Mouse (Mus musculus) limb, embryonic 10.5 days (tissue): ENCODE measurements around the gene Gab3. TPM values are rescaled to one million over a fixed set of nuclear protein-coding genes. Genes with fewer than 3 reads are reported as not detected.

Experiments
- DNase-seq: peaks from one replicate; pipeline ENCODE4 v3.0.0-alpha.2; 2017; ENCODE audit warnings: low spot score
- H3K27ac ChIP-seq: fragments of 300-500 bp; sonication (generic); 2 replicates; pipeline ENCODE4 v1.5.1; 2016; ENCODE audit warnings: mild to moderate bottlenecking
- H3K27me3 ChIP-seq: fragments of 300-500 bp; sonication (generic); 2 replicates; pipeline ENCODE4 v1.6.1; 2016; ENCODE audit warnings: low read depth, mild to moderate bottlenecking; ENCODE audit not compliant: poor library complexity, severe bottlenecking
- H3K36me3 ChIP-seq: fragments of 300-500 bp; sonication (generic); 2 replicates; pipeline ENCODE4 v1.6.1; 2016; ENCODE audit warnings: mild to moderate bottlenecking, moderate library complexity
- H3K4me1 ChIP-seq: fragments of 300-500 bp; sonication (generic); 2 replicates; pipeline ENCODE4 v1.6.1; 2016
- H3K4me3 ChIP-seq: fragments of 300-500 bp; sonication (generic); 2 replicates; pipeline ENCODE4 v1.5.1; 2016; ENCODE audit warnings: mild to moderate bottlenecking, moderate library complexity
- H3K9me3 ChIP-seq: fragments of 300-500 bp; sonication (generic); replicated peaks from 2 replicates; pipeline ENCODE4 v1.6.1; 2016; ENCODE audit warnings: mild to moderate bottlenecking
- WGBS: fragments of 180-500 bp; shearing (Covaris S2); methylation state at CpG from one replicate; pipeline ENCODE4 v1.1.7; 2016; 5-methylcytosine and 5-hydroxymethylcytosine counted together
- polyA plus RNA-seq: library from polyadenylated mRNA; unstranded; fragments of >200 nt; fragmentation: Nextera tagmentation; extraction: Ambion mirVana; gene quantifications from 2 replicates; pipeline ENCODE4 v1.2.1, GENCODE M21; 2016

The Gab3 gene
- polyA plus RNA-seq: 0.46 and 0.65 TPM in 2 replicates

DNA sequence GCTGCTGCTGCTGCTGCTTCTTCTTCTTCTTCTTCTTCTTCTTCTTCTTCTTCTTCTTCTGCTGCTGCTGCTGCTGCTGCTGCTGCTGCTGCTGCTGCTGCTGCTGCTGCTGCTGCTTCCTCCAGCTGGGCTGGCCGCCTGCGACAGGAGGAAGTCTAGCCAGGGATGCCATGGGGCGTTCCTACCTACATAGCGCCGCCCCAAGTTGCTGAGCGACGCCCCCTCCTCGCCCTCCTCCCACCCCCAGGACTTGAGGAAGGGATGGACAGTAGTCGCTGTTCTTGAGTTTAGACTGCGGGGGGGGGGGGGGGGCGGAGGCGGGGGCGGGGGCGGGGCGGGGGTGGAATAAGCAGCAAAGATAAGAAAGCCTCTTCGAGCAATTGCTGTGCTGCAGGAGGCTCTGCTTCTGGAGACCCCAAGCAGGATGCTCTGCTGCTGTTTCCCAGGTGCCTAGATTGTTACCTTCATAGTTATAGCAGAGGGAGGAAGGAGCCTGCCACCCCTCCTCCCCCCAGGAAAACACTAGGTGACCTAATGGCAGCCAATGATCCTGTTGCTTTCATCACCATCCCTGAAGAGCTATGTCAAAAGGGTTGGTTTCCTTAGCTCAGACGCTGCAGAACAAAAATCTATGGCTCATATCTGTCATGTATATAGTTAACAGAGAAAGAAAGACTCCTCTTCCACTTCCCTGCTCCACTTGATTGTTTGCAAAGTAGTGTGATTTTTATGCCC is at the start of gene Gab3:
Gene Gab3 (minus strand): TSS at position 685 of the 735 bp plus-strand sequence.
- 8% methylated on average over 8 of the region's 17 CpGs for WGBS
- Histone ChIP-seq H3K4me1 (no peaks in the 10 kb centered on the region), H3K9me3 (no peaks in the 10 kb centered on the region), H3K27me3 (no peaks in the 10 kb centered on the region), H3K36me3 (no peaks in the 10 kb centered on the region), H3K4me3 (peak within 1 kb of the TSS; percentile 56), H3K27ac (peak within 1 kb of the TSS; percentile 58; the same call in 1 of the 2 replicates)
- DNase-seq: peak; percentile 46

DNA sequence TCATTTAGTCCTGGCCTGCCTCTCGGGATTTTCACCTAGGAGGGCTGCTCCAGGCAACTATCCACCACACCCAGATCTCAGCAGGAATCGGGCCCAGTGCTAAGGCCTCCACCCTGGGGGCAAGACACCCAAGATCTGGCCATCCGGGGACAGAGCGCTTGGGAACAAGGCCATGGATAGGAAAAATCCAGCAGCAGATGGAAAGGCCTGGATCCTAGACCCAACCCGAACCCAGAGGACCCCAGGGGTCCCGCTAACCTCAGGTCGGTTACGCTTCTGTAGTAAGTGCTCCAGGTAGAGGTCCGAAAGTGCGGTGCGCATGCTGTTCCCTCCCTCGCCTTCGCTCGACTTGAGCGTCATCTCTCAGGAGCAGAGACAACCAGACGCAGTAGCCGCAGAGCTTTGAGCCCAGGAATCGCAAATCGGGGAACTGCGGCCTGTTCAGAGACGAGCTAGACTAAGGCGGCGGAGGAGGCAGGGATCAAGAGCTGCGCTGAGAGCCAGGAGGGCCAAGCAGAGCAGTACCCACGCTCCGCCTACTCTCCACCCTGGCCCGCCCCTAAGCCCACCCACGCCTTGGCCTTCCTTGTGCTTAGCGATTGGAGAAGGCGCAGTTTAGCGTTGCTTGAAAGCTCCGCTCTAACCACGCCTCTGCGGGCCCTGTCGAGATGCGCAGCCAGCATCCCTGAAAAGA is 45.4 kb upstream of the Gab3 start, which contains the start of gene Mpp1:
Gene Mpp1 (minus strand): TSS at position 550 of the 694 bp plus-strand sequence.
- DNase-seq: peak; percentile 79
- Histone ChIP-seq H3K27me3 (no peaks in the 10 kb centered on the region), H3K27ac (peak within 1 kb of the TSS; percentile 79), H3K9me3 (no peaks in the 10 kb centered on the region), H3K4me3 (peak within 1 kb of the TSS; percentile 57), H3K36me3 (no peaks in the 10 kb centered on the region), H3K4me1 (no peaks in the 10 kb centered on the region)
- 13% methylated on average over 36 of the region's 36 CpGs for WGBS

DNA sequence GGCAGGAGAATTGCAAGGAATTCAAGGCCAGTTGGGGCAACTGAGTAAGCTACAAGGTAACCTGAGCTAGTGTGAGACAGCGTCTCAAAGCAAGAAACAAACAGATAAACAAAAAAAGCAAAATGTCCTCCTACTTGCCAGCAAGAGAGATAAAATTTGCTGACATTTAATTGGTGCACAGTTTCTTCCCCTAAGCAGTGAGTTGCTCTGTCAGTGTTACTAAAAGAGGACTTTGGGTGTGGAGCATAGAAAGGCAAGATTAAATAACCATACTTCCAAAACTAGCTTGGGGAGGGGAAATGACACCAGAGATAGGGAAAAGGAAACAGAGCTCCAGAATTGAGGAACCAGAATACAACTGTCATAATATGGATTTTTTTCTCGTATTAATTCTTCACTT is 44.2 kb upstream of the Gab3 start:
- Histone ChIP-seq H3K27ac (no peak overlapping the region), H3K36me3 (no peaks in the 10 kb centered on the region; the same call in 1 of the 2 replicates), H3K27me3 (no peaks in the 10 kb centered on the region), H3K4me3 (no peak overlapping the region), H3K9me3 (no peaks in the 10 kb centered on the region), H3K4me1 (no peaks in the 10 kb centered on the region)
- no peak for DNase-seq
- WGBS: 83% methylated on average over 2 of the region's 2 CpGs

DNA sequence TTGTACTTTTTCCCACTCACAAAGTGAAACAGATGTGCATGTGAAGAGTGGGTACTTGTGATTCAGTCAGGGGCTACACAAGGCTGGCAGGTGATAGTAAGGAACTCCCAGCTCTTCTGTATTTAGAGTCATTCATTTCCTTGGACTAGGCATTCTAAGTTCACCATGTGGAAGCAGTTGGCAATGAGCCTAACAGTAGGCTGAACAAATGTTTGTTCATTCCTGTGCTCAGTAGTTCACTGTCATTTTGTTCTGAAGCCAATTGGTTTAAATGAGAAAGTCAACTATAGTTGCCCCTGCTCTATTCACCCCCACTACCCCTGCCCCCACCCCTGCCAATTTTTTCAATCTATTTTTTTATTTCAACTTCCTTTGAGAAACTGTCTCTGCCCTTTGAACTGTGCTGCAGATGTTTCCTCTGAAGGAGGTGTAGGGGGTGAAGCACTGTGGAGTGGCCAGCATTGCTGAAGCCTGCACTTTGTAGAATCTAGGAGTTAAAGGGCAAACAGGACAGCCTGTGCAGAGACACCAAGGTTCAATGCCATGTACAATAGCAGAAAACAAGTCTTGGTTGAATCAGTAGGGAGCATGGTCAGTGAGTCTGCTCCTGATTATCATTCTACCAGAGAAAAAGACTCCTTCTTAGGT is 43.2 kb upstream of the Gab3 start:
- Histone ChIP-seq H3K27me3 (no peaks in the 10 kb centered on the region), H3K27ac (no peak overlapping the region), H3K9me3 (no peaks in the 10 kb centered on the region), H3K4me3 (no peak overlapping the region), H3K4me1 (no peaks in the 10 kb centered on the region), H3K36me3 (no peaks in the 10 kb centered on the region; the same call in 1 of the 2 replicates)
- no peak for DNase-seq

DNA sequence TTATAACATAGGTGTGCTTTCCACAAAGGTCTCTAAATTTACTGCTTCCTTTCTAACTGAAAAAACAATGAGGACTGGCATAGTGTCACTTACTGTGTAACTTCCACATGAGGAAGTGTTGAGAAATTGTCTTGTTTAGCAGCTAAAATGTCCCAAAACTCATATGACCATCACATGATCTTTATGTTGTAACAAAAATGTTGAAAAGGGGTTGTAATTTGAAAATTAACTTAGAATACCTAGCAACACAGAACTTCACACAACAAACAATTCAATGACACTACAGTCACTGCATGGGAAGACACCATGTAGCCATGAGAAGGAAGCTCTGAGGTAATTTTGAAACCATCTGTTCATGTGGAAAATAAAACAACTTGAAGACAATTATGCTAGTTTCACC is 41.6 kb upstream of the Gab3 start:
- no peak for DNase-seq
- H3K27me3 ChIP-seq: no peaks in the 10 kb centered on the region
- H3K9me3 ChIP-seq: no peaks in the 10 kb centered on the region
- H3K27ac ChIP-seq: no peak overlapping the region
- H3K36me3 ChIP-seq: no peaks in the 10 kb centered on the region; the same call in 1 of the 2 replicates
- H3K4me3 ChIP-seq: no peak overlapping the region
- H3K4me1 ChIP-seq: no peaks in the 10 kb centered on the region

DNA sequence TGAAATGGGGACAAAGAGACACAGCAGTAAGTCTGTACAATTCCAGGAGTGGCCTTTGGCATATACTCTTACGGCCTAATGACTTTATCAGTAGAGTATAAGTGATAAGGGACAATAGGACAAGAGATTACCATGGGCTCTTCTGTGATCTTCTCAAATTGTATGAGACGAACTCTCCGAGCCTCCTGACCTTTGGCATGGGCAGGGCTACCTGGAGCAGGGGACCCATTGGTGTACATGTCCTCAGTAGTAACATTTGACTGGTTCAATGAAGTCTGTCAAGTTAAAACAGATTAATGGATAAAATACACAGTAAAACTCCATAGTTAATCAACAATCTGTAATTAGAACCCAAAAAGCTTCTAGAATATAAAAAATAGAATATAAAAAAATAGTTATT is 40.3 kb upstream of the Gab3 start:
- no peaks in the 10 kb centered on the region for H3K4me1 ChIP-seq
- DNase-seq: no peak
- H3K27me3 ChIP-seq: no peaks in the 10 kb centered on the region
- H3K9me3 ChIP-seq: no peaks in the 10 kb centered on the region
- H3K36me3 ChIP-seq: no peaks in the 10 kb centered on the region; the same call in 1 of the 2 replicates
- H3K4me3 ChIP-seq: no peak overlapping the region
- H3K27ac ChIP-seq: no peak overlapping the region
- 95% methylated on average over 3 of the region's 3 CpGs for WGBS

DNA sequence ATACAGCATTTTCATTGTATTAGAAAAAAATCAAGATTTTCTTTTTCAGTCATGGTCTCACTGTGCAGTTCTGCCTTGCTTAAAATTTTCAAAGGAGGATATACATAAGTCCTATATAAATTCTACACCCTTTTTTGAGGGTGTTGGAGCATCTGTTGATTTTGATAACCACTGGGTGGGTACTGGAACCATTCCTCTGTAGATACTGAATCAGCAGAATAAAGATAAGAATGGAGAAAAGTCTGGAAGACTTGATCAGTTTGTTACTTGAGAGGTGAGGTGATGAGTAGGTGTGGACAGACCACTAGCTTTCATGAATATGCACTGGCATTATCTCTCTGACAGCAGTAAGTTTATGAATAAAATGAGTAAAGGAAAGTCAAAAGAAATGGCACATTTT is 30.3 kb upstream of the Gab3 start:
- H3K4me3 ChIP-seq: no peak overlapping the region
- H3K27me3 ChIP-seq: no peaks in the 10 kb centered on the region
- H3K36me3 ChIP-seq: peaks cover 5% of the 10 kb centered on the region
- no peaks in the 10 kb centered on the region for H3K9me3 ChIP-seq
- H3K4me1 ChIP-seq: no peaks in the 10 kb centered on the region
- no peak for DNase-seq
- no peak overlapping the region for H3K27ac ChIP-seq

DNA sequence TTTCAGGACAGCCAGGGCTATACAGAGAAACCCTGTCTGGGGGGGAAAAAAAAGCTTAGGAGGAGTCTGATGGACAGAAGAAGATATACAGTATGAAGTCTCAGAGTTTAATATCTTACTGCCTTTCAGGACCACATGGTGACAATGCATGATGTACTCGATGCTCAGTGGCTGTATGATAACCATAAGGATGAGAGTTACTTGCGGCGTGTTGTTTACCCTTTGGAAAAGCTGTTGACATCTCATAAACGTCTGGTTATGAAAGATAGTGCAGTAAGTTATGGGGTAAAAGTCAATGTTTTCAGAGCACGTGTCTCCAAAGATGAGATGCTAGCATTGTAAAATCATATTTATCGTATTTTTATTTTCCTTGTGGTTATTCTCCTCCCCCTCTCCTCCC is 17.0 kb upstream of the Gab3 start:
- Histone ChIP-seq H3K9me3 (no peaks in the 10 kb centered on the region), H3K36me3 (peaks cover 88% of the 10 kb centered on the region), H3K4me3 (no peak overlapping the region), H3K4me1 (no peaks in the 10 kb centered on the region), H3K27me3 (no peaks in the 10 kb centered on the region), H3K27ac (no peak overlapping the region)
- DNase-seq: no peak
- 91% methylated on average over 6 of the region's 6 CpGs for WGBS

DNA sequence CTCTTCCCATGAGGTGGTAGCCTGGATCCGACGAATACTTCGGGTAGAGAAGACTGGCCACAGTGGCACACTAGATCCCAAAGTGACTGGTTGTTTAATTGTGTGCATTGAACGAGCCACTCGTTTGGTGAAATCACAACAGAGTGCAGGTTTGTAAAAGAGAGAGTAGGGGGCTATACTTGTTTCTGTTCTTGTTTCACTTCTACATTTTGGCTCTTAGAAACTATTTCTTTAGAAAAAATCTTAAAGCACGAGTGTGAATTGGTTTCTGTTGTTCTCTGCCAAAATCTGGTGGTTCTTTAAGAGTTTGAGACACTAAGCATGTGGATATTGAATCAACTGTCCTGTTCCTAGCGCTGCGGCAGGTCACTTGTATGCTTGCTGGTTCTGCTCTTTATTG is 13.5 kb upstream of the Gab3 start:
- no peak overlapping the region for H3K27ac ChIP-seq
- peaks cover 56% of the 10 kb centered on the region for H3K36me3 ChIP-seq
- H3K4me3 ChIP-seq: no peak overlapping the region
- no peaks in the 10 kb centered on the region for H3K4me1 ChIP-seq
- no peak for DNase-seq
- H3K27me3 ChIP-seq: no peaks in the 10 kb centered on the region
- WGBS: 95% methylated on average over 8 of the region's 8 CpGs
- H3K9me3 ChIP-seq: no peaks in the 10 kb centered on the region

DNA sequence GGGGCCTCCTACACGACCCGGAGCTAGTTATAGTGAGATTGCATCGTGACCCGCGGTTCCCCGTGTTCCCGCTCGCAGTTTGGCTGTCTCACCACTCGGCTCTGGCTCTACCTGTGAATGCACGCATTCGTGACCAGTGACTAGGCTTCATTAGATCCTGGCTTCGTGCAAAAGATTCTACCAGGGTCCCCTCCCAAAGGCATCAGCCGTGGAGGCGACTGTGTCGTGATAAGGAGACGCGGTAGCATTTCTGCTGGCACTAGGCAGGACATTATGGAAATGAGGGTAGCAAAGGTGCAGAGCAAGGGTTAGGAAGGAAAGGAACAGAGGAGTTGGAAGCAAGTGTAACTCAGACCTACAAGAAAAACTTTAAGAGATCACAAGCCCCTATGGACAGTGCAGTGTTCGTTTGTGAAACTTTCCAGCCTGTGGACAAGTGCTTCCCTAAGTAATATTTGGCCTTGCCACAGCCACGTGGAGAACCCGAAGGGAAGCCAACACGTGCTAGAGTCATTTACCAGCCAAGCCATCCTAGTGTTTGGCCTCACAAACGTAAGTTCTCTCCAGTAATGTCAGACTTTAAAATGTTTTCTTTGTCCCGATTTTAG is 11.0 kb upstream of the Gab3 start:
- Histone ChIP-seq H3K27me3 (no peaks in the 10 kb centered on the region), H3K4me3 (peak overlapping the region; percentile 60), H3K27ac (peak overlapping the region; percentile 89), H3K9me3 (no peaks in the 10 kb centered on the region), H3K36me3 (peaks cover 31% of the 10 kb centered on the region), H3K4me1 (no peaks in the 10 kb centered on the region)
- WGBS: 12% methylated on average over 23 of the region's 23 CpGs
- DNase-seq: no peak

DNA sequence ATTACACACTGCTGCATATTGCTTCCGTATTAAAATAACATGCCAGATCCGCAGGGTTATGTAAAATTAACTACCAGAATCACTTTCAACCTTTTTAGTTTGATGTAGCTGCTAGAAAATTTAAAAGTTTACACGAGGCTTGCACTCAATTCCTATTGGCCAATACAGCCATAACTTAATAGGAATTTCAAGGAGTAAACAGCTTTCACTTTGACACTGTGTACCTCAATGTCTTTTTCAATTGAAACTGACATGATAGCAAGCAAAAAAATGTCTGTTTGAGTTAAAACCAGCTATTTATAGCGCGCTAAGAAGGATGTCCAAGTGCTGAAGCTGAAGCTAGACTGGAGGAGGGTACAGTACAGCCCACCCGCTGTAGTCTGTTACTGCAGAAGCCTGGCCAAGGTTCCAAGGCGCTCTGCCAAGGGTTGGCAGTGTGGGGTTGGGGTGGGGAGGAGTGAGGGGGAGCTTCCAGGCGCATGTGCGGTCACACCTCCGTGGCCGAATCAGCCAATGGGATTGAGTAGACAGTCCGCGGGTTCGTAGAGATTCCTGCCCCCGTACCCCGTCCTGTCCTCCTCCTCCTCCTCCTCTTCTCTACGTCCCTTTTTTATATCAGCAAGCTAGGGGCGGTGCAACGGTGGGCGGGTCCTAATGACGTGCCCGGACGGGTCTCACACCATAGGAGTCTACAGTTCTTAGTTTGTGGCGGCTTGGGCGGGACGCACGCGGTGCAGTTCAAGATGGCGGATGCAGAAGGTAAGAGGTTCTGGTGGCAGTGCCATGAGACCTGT is 10.3 kb upstream of the Gab3 start, which contains the start of gene Dkc1:
Gene Dkc1 (plus strand): TSS at position 486 of the 794 bp plus-strand sequence.
- H3K9me3 ChIP-seq: no peaks in the 10 kb centered on the region
- H3K27ac ChIP-seq: peak within 1 kb of the TSS; percentile 89
- H3K36me3 ChIP-seq: peaks cover 24% of the 10 kb centered on the region
- WGBS: 14% methylated on average over 29 of the region's 29 CpGs
- no peaks in the 10 kb centered on the region for H3K4me1 ChIP-seq
- no peaks in the 10 kb centered on the region for H3K27me3 ChIP-seq
- peak; percentile 79 for DNase-seq
- peak within 1 kb of the TSS; percentile 60 for H3K4me3 ChIP-seq

DNA sequence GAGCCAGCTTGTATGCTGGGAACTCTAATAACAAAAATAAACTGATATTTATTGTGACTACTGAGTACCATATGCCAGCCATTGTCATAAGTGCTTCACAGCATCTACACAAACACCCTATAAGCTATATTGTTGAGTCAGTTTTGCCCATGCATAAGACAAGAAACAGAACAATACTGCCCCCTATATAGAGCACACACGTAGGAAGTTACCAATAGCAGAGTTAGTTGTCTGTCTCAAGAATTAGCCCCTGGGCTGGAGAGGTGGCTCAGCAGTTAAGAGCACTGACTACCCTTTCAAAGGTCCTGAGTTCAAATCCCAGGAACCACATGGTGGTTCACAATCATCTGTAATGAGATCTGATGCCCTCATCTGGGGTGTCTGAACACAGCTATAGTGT is 396 bp upstream of the Gab3 start:
- Histone ChIP-seq H3K36me3 (no peaks in the 10 kb centered on the region), H3K4me3 (no peak overlapping the region), H3K4me1 (no peaks in the 10 kb centered on the region), H3K27me3 (no peaks in the 10 kb centered on the region), H3K27ac (no peak overlapping the region), H3K9me3 (no peaks in the 10 kb centered on the region)
- no peak for DNase-seq
- WGBS: 35% methylated on average over 1 of the region's 1 CpGs
